Mouse (Mus musculus) CH12F3 (cell line): ENCODE results near the gene Ahsg.

Experiments used
- in situ Hi-C: fragments of 300-500 bp; cut with MboI; formaldehyde crosslinking; loops from 2 replicates; pipeline ENCODE4 v1.14.3; 2020; ENCODE audit warnings: low sequenced_read_pairs

The Ahsg gene

GRCm38 (mm10) chr16:22890683-22891510 lies at the start of gene Ahsg:
TSS of gene Ahsg (plus strand) at chr16:22891277.
- in situ Hi-C loops: loop anchor here (25.0 kb wide), 1 partner anchor 146 kb away; the partner anchor contains the start of gene Kng2

DNA sequence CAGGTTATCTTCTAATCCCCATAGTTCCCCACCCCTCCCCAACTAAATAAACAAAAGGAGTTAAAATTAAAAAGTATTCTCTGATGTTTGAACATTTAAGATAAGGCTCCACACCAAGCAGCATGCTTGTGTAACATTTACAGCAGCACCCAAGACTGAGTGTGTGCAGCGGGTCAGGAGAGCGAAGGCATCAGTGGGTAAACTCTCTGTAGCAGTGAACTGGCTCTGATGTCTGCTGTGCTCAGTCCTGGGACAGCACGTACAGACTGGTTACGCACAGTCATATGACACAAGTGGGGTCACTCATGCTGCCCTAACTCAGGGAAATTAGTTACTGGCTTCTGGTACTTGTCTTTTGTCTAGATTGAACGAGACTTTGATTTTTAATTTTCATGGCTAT lies 48.2 kb upstream of the Ahsg start:
- in situ Hi-C loops: no loop called here

DNA sequence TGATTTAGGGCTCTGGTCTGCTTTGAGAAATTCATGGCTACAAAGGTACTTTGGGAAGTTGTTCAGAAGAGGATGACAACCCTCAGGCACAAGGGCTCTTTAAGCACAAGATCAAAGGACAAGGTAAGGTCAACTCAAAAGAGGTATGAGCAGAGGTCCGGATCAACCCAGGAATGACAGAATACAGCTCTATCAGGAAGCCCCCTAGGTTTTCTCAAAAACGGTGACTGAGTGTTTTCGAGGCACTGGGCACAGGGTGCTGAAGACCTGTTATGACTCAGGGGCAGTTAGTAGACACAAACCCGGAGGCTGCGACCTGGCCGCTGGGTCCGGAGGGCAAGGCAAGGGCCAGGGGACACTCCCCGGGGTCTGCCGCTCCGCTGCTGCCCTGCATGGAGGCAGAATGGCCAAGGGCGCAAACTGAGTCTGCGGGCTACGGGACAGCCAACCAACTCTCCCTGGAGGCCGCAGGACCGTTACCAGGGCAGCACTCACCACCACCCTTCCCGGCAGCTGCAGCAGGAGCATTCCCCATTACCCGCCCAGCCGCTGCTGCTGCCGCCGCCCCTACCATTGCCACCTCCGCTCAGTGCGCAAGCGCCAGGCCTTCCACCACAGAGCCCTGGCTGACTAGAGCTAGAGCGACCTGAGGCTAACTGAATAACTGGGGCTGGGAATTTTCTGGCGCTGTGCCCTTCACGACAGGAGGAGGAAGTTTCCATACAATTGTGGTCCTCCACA lies 46.8 kb upstream of the Ahsg start:
- in situ Hi-C loops: no loop called here

- in situ Hi-C loops: no loop called here
These were observed 46.2 kb upstream of the Ahsg start for GRCm38 (mm10) chr16:22844834-22845233.

DNA sequence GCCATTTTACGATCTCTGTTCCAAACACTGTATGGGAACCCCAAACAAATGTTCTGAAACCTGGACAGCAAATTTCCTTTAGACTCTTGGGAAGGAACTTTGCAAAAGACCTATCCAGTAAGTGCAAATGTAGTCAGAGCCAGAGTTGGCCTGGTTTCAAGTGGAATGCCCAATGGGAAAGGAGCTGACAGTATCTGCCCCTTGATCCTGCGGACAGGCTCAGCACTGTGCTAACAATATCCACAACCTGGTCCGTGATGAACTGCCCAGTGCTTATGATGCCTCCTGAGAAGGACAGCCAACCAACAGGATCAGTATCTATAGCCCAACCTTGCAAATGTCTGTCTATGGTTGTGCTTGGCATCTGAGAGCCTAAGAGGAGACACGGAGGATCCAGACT lies 45.6 kb upstream of the Ahsg start:
- in situ Hi-C loops: no loop called here

- in situ Hi-C loops: no loop called here
These were observed 43.4 kb upstream of the Ahsg start for GRCm38 (mm10) chr16:22847686-22848085.

DNA sequence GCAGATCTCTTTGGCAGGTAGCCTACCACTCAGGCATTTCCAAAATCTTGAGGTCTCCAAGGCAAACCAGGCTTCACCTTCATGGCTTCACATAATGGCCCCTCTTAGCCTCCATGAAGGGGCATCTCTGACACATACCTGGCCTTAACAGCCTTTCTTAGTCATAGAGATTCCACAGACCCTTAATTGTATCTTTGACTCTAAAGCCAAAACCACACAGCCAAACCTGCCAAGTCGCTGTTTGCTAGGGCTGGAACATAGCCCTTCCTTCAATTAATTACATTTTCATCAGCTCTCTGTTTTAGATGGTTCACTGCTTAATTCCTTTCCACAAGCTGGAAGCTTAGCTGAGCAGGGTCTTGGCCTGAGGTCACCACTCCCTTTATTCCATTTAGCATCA lies 42.7 kb upstream of the Ahsg start:
- in situ Hi-C loops: no loop called here

- in situ Hi-C loops: no loop called here
These were observed 38.4 kb upstream of the Ahsg start for GRCm38 (mm10) chr16:22852709-22853108.

GRCm38 (mm10) chr16:22856773-22857172 lies 34.3 kb upstream of the Ahsg start:
- in situ Hi-C loops: no loop called here

DNA sequence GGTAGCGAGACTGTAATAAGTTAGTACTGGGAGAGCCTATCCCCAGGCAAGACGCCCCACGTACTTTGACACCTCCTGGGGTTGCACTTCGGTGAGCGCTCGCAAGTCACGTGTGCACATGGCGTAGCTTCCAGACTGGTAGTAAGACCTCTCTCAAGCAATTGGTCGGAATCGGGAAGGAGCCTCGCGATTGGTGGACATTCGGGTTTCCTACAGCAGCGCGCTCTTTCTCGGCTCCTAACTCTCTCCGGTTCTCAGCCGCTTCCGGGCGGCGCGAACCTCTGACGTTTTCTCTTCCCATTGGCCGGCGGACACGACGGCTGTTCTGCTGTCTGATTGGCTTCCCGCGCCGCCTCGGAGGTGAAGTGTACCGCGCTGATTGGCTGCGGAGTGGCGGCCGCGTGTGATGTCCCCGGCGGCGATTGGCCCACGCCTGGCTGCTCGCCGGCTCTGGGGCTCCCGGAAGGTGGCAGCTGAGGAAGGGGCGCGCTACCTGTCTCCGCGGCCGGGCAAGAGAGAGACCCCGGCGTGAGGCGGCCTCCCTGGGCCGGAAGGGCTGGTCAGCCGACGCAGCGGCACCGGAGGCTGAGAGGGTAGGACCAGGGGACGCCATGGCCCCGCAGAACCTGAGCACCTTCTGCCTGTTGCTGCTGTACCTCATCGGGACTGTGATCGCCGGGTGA lies 33.5 kb upstream of the Ahsg start, which contains the start of the genes Tbccd1 and Dnajb11:
Gene Tbccd1, minus strand, starts transcription at position 239 of the 683 bp plus-strand sequence.
Gene Dnajb11, plus strand, starts transcription at position 415 of the 683 bp plus-strand sequence.
- in situ Hi-C loops: no loop called here

GRCm38 (mm10) chr16:22872397-22872796 lies 18.7 kb upstream of the Ahsg start:
- in situ Hi-C loops: no loop called here

GRCm38 (mm10) chr16:22873369-22873768 lies 17.7 kb upstream of the Ahsg start:
- in situ Hi-C loops: no loop called here

- in situ Hi-C loops: loop anchor here (25.0 kb wide), 1 partner anchor 161 kb away; the partner anchor contains the start of gene Kng2
These were observed 14.6 kb upstream of the Ahsg start for GRCm38 (mm10) chr16:22876218-22877043.

DNA sequence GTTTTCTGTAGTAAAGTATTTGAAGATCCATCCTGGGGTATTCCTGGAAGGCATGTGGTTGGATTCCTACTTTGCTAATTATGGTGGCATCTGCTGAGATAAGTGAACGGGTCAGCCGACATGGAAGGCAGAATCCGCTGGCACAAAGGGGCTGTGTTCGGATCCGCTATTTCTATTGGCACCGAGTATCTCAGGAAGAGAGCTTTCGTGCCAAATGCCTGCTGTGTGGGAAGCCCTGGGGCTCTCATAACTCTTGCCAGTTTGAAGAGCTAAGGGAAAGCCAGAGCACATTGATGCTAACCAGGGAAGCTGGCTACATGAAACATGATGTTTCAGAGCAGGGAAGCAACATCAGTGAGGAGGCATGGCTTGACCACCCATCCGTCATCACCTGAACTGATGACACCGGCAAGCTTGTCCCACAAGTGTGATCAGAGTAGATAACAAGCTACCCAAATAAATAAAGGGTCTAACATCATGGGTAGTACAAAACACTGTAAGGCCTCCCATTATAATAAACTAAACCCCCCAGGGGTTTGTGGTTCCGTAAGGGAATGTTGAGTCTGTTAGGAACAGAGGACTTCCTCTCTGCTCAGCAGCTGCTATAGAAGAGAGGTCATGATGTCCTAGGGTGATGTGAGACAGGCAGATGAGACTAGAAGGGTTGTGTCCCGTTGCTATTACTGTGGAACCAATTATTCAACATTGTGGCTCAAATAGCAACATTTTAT lies 13.3 kb upstream of the Ahsg start:
- in situ Hi-C loops: loop anchor here (25.0 kb wide), 1 partner anchor 159 kb away; the partner anchor contains the start of gene Kng2

- in situ Hi-C loops: loop anchor here (25.0 kb wide), 1 partner anchor 159 kb away; the partner anchor contains the start of gene Kng2
These were observed 12.4 kb upstream of the Ahsg start for GRCm38 (mm10) chr16:22878716-22879115.

DNA sequence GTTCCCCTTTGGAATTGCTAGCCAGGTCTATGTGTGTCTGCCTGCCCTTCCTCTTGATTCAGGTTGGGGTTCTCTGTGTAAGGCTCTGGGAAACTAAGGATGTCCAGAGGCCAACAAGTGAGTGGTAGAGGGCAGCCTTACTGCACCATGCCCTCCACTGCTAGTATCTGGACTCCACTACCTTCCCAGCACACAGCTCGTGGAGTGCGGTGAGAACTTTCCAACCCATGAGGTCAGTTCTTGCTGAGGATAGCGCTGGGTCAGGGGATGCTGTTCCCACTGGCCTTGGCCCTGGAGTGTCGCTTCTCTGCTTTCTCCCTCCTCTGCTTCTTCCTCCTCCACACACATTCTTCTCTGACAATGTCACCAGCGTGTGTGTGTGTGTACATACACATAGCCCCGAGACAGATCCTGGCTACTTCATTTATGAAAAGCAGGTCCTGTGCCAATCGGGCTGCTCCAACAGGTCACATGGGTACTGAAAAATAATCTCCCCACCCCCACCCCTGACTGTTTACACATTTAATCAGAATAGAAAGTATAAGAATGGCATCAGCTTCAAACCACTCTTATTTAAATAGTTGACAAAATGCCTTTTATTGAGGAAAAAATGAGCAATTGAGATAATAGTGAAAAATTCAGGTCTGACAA lies 11.0 kb upstream of the Ahsg start:
- in situ Hi-C loops: loop anchor here (25.0 kb wide), 1 partner anchor 157 kb away; the partner anchor contains the start of gene Kng2

GRCm38 (mm10) chr16:22880900-22881299 lies 10.2 kb upstream of the Ahsg start:
- in situ Hi-C loops: loop anchor here (25.0 kb wide), 1 partner anchor 156 kb away; the partner anchor contains the start of gene Kng2

DNA sequence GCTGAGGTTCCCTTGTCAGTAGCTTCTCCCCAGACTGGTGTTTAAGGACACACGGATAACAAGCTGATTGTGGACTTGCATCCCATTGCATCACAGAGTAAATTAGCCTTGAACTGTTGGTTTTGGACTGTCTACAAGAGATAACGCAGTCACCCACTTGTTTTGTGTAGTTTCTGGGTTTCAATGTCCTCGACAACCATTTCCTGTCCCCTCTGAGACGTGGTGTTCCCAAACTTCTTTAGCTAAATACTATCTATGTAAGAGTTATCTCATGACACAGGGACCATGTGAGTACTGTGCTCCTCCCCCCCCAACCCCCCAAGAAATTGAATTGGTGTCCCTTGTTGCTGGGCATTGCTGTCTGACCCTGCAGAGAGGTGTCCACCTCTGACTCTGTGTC lies 9.6 kb upstream of the Ahsg start:
- in situ Hi-C loops: loop anchor here (25.0 kb wide), 1 partner anchor 156 kb away; the partner anchor contains the start of gene Kng2

GRCm38 (mm10) chr16:22883441-22883840 lies 7.6 kb upstream of the Ahsg start:
- in situ Hi-C loops: loop anchor here (25.0 kb wide), 1 partner anchor 154 kb away; the partner anchor contains the start of gene Kng2
